ENCODE assay signal across 17 mouse cellular contexts in genomic region chr3:30494371-30494770, GRCm38 (mm10). TPM values are rescaled to one million over a fixed set of nuclear protein-coding genes. Genes with fewer than 3 reads are reported as not detected.
DNase-seq lines count a peak whose midpoint lies in the region; TF ChIP-seq lines count a peak whose summit lies in the region.
"Had no signal": no experiment of that assay in that cellular context is flagged by ENCODE, and none has a peak within 500 bp of the region (broad histone marks: within the 10 kb centered on the region; RNA-seq: fewer than 3 reads in every experiment).

No protein-coding gene starts in this region.

- no peak for TF ChIP-seq CTCF in gastrocnemius, adult 2 months (IDR thresholded peaks at IDR 0.05)

- 73% methylated on average over 2 of the region's 2 CpGs for WGBS in heart, embryonic 10.5 days

- H3K9me3 ChIP-seq in heart, embryonic 10.5 days: no peaks in the 10 kb centered on the region
- H3K9me3 ChIP-seq: embryonic facial prominence, embryonic 12.5 days had no signal

- intact Hi-C loops in gastrocnemius, adult 2 months (cut with DNase I): no loop called here

- no peaks in the 10 kb centered on the region; the same call in 1 of the 2 replicates for H3K4me1 ChIP-seq in heart, embryonic 10.5 days
- H3K4me1 ChIP-seq: forebrain, embryonic 13.5 days; forebrain, embryonic 15.5 days had no signal

- H3K27ac ChIP-seq in gastrocnemius, adult 2 months: peak overlapping the region; percentile 38; the same call in 1 of the 2 replicates
- no peak overlapping the region for H3K27ac ChIP-seq in heart, embryonic 10.5 days
- H3K27ac ChIP-seq: embryonic facial prominence, embryonic 10.5 days; embryonic facial prominence, embryonic 12.5 days; forebrain, embryonic 13.5 days; forebrain, embryonic 15.5 days had no signal

- H3K27me3 ChIP-seq in heart, embryonic 10.5 days (ENCODE audit: insufficient read depth, poor library complexity, severe bottlenecking): no peaks in the 10 kb centered on the region
- H3K27me3 ChIP-seq: embryonic facial prominence, embryonic 12.5 days; forebrain, embryonic 13.5 days; forebrain, embryonic 15.5 days had no signal

- no peak for DNase-seq in gastrocnemius, adult 2 months
- no peak for DNase-seq in gastrocnemius, adult 18-20 months (ENCODE audit: low spot score)
- peak; percentile 67 for DNase-seq in heart, embryonic 10.5 days (ENCODE audit: low spot score)
- no peak for DNase-seq in heart, adult 9 months (ENCODE audit: low spot score in 2 of 2)
- no peak for DNase-seq in yolk sac, embryonic 10.5 days (ENCODE audit: low spot score)
- DNase-seq: adrenal gland, adult 2 months; adrenal gland, postnatal 10 days; adrenal gland, postnatal 25 days; cerebellum, adult 11-12 months; cerebellum, adult 2 months; cerebellum, adult 9-10 months; cerebellum, postnatal 36 days; forebrain, postnatal 0 days had no signal

- peaks cover 7% of the 10 kb centered on the region for H3K36me3 ChIP-seq in heart, embryonic 10.5 days
- H3K36me3 ChIP-seq: embryonic facial prominence, embryonic 12.5 days; forebrain, embryonic 15.5 days had no signal

- no peak overlapping the region for H3K4me3 ChIP-seq in gastrocnemius, adult 2 months
- no peak overlapping the region for H3K4me3 ChIP-seq in heart, embryonic 10.5 days
- H3K4me3 ChIP-seq: embryonic facial prominence, embryonic 10.5 days; embryonic facial prominence, embryonic 12.5 days; forebrain, embryonic 13.5 days; forebrain, embryonic 15.5 days had no signal

RNA-seq across cellular contexts. Expression of gene Mecom, which starts 53.4 kb away (rescaled TPM):
- 1 to 10 TPM; 5.8 to 6.9 TPM for total RNA-seq in gastrocnemius, adult 2 months (2021)
- 1 to 10 TPM; 4.2 to 6.1 TPM for total RNA-seq in gastrocnemius, adult 18-20 months (2021)
- 28.4 and 40.3 TPM in 2 replicates for polyA plus RNA-seq in heart, embryonic 10.5 days (2016; fragmentation: Nextera tagmentation; extraction: Ambion mirVana)
